Mouse (Mus musculus) lung, adult 18-20 months (tissue): ENCODE results near the gene Rsu1.
A peak's percentile ranks its signal among the peaks of the same experiment; 100 is the strongest.

Source experiments
- DNase-seq, 2 experiments: peaks; one replicate each; pipeline ENCODE4 v3.0.0; 2022; ENCODE audit warnings: mixed read lengths in 2 of 2

The Rsu1 gene

DNA sequence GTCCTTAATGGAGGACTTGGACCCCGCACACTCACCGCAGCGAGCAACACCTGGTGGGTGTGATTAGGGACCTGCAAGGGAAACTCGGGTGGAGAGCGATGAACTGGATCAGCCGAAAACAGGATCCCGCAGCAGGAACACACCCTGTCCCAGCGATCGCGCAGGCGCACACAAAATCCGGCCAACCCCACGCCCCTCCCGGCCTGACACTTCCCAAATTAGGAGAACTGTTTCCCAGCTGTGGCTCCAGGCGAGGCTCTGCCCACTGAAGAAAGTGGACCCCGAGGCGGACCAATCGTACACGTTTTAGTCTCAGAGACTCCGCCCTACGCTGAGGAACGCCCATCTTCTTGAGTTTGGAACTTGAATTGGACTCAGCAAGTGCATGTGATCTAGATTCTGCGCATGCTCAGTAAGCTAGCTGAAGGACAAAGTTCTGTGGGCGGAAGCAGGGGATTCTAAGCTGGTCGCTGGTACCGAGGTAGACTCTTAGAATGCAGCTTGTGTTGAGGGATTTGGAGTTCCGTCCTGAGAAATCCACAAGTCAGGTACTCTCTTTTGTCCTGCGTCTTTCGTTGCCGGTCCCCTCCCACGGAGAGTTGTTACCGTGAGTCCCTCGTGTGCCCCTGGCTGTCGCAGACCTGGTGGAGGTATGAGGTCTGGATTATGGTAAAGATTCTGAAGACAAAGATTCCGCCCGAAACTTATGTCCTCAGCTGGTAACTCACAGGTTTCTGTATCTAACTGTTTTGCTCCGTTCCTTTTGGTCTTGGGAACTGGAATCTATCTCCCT is at the start of gene Rsu1:
Rsu1 (minus strand) TSS at position 251 of the 793 bp plus-strand sequence.
- DNase-seq = peak; percentile 100

GRCm38 (mm10) chr2:13303376-13303775 is 32.2 kb upstream of the Rsu1 start:
- DNase-seq = no peak

DNA sequence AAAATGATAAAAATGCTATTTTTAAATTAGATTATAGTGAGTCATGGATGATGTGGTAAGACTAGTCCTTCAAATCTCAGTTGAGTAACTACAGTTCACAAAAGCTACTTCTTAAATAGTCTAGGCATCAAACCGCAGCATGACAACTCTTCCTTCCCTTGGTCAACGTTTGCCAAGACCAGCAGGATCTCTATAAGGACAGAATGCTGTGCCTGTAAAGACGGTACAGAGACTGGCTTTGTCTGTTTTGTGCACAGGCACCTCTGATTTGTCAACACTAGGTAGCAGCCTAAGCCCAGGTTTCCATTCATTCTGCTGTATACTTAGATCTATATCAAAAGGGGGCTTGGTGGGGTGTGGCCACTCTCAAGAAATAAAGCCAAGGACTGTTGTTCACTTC is 27.8 kb upstream of the Rsu1 start:
- peak in 1 of 2 experiments; percentile 15 for DNase-seq

- DNase-seq = no peak
Measured at GRCm38 (mm10) chr2:13297733-13298132, 26.5 kb upstream of the Rsu1 start.

DNA sequence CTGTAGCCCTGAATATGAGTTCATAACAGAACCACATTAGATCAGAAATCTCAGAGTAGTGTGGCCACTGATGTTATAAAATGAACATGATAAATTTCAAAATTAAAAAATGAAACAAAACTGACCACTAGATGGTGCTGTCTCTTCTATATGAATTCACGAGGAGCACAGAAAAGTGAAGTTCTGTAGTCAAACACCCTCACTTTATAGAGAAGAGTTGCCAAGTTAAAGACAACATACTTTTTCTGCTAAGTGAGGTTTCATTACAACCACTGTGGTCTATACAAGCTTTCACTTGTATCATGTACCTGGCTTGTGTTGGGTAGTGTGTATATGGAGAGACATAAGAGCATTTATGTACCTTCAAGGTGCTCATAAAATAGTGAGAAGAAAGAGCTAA is 19.4 kb upstream of the Rsu1 start:
- DNase-seq = no peak

DNA sequence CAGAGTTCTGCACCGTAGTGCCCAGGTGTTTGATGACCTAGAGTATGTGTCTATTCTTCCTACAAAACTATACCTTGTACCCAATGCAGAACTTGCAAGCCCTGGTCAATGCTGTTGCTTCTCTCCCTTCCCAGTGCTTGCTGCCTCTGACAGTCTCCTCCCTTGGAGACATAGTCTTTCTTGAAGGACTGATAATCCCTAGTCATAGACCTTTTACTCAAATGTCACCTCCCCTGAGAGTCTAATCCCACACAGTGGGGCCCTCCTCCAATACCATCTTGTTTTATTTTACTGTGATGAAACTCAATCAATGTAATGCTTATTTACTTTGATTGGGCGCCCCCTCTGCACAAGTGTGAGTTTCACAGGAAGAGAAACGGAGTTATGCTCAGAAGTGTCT is 18.9 kb upstream of the Rsu1 start:
- no peak for DNase-seq

DNA sequence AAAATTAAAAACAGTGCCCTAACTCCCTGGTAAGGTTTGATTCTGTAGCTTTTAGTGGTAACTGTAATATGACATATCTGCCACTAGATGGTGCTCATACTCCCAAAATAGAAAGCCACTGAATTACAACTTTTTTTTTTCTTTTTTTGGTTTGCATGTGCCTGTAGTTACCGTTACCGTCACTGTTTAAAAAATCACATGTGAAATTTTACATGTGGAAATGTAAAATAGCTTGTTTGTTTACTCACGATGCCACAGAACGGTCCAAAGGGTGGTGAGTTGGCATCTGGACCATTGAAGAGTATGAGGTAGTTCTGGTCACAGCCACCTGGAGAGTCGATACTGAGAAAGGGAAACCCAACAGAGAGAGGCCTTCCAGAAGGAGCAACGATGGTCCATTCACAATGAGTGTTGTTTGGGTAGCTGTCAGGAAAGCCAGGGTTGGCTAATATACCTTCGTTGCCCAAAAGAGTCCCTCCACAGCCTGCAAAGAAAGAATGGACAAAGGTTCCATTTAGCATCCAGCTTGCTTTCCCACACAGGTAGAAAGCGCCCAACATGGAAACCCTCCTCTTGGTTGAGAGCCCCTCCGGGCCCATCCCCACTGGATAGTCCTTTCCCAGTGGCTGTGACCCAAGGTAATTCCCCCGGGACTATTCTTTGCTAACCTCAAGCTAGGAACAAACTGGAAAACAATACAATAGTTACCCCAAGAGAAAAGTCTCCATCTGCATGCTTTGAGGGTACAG is 7.1 kb upstream of the Rsu1 start:
- no peak for DNase-seq

DNA sequence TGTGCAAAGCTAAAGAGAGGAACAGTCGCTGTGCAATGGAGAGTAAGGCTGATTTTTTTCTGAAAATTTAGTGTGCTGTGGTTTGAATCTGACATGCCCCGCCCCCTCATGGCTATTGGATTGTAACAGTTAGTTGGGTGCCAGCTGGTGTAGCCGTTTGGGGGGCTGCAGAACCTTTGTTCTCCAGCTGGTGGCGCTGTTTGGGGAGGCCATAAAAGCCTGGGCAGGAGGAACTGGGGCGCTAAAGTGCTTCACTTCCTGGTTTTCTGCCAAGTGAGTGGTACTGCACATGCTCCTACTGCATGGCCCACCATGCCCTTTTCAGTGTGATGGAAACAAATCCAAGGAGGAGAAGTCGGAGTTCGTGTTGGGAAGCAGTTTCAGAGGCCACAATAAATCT is 4.7 kb upstream of the Rsu1 start:
- no peak for DNase-seq

DNA sequence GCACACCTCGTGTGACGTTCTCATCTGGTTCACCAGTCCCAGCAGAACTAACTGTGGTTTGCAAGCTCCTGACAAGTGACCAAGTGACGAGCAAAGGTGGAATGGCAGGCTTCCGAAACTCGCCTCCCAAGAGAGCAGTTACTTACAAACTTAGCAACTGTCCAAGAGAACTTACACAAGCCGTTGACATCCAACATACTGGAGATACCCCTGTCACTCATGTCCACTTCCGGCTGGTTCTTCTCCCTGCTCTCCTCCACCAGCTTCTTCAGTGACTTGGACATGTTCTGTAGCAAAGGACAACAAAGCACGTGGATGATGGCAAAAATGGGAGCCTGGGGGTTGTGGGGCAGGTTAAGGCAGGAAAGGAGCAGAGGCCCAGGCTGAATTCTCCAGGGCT is 479 bp downstream of the Rsu1 start:
- no peak for DNase-seq

- DNase-seq = no peak
Measured at GRCm38 (mm10) chr2:13268681-13269293, 2.4 kb downstream of the Rsu1 start.

- no peak for DNase-seq
Measured at GRCm38 (mm10) chr2:13264875-13265274, 6.3 kb downstream of the Rsu1 start.

GRCm38 (mm10) chr2:13263150-13263549 is 8.1 kb downstream of the Rsu1 start:
- DNase-seq = no peak

- DNase-seq = no peak
Measured at GRCm38 (mm10) chr2:13258606-13259005, 12.6 kb downstream of the Rsu1 start.

DNA sequence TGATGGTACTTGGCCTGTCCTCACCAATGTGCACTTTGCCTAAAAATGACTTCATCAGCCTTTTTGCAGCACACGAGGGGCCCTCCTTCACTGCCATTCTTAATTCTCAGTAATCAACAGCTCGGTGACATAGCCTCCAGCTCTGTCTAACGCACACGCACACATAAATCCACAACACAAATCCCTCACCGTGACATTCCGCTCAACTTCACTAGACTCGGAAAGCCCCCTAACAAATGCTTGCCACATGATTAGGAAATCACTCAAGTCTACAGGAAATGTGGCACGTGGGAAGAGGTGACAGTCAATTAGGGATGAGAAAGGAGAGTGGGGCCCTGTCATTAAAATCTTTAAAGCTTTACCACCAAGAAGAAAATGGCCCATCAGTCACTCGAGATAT is 30.5 kb downstream of the Rsu1 start:
- no peak for DNase-seq

- DNase-seq = peak in 1 of 2 experiments; percentile 40
Measured at GRCm38 (mm10) chr2:13237140-13237901, 33.9 kb downstream of the Rsu1 start.

DNA sequence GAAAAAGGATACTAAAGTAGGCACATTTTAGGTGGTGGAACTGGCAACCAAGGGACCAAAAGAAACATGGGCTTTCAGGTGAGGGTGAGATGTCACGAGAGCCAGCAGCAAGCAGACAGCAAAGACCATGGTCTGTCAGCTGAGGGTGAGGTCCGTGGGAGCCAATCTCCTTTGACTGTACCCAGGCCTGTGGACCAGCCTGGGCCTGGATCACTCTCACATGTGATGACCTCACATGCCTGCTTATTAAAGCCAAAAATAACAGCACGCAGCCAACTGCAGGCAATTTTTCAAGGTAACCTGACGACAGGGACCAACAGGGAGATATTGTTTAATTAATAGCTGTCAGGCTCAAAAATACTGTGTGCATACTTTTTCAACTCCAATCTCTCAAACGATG is 35.5 kb downstream of the Rsu1 start:
- DNase-seq = no peak

DNA sequence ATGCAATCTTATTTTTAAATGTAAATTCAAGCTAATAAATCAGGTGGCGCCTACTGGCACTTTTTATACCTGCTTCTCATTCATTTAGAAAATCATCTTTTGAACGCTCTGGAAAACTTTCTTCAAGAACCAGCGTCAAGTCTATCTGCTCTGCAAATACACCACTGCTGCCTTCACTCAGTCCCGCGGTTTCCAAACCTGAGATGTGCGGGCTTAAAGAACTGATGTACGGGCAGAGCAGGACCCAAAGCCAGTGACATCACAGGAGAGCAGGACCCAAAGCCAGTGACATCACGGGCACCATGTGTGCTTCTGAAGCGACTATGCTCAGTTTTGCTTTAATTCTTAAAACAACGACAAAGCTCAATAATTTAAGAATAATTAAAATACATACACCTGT is 36.4 kb downstream of the Rsu1 start:
- DNase-seq = no peak

DNA sequence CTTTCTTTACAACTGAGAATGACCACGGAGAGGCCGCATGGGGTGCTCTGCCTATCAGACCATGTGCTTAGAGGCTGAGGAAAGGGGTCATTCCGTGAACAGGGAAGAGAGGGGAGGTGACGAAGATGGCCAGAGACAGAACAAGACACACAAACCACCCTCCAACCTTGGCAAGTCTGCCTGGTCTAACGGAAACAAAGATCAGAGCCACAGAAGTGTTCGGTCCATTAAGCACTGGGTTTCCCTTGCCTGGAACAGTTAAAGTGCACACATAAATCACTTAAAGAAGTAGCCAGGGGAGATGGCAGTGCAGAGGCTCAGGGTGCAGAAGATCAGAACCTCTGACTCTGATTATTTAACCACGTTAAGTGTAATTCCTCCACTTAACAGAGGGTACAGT is 37.3 kb downstream of the Rsu1 start:
- no peak for DNase-seq

DNA sequence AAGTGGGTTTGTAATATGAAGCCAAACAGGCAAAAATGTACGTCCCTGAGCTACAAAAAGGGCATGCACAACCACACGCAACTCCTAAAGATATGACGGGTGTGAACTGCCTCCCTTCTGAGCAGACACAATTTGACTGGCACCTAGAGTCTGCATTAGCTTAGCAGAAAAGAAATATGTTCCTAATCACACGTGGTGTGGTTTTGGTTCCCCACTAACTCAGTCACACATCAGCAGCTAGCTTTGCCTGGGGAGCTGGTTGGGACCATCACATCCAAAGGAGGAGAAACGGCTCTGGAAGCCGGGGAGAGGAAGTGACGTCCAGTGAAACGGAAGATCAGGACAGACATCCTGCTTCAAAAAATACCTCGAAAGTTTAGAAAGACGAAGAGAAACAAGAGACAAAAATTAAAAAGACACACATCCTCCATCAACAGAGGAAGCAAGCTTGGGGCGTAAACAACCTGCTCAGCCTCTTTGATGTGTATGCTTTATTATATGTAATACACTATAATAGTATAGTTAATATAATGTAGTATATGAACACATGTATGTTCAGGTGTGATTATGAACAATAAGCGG is 37.9 kb downstream of the Rsu1 start:
- DNase-seq = no peak

- DNase-seq = no peak
Measured at GRCm38 (mm10) chr2:13232305-13232704, 38.9 kb downstream of the Rsu1 start.

- no peak for DNase-seq
Measured at GRCm38 (mm10) chr2:13229686-13230085, 41.5 kb downstream of the Rsu1 start.

DNA sequence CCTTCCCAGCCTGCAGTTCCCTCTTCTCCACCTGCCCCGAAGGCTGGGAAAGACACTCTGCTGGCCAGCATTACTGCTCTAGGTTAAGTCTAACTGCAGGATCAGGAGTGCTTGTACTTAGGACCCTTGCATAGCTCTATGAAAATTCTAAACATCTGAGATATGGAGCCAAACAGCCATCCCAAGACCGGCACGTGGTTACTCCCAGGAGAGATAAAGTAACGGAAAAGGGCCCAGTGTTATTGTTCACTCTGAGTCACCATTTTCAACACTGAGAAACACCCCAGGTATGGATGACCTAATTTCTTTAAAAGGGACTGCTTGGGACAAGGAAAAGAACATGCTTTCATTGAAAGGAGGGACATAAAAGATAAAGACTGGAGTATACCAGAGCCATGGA is 45.2 kb downstream of the Rsu1 start:
- no peak for DNase-seq

DNA sequence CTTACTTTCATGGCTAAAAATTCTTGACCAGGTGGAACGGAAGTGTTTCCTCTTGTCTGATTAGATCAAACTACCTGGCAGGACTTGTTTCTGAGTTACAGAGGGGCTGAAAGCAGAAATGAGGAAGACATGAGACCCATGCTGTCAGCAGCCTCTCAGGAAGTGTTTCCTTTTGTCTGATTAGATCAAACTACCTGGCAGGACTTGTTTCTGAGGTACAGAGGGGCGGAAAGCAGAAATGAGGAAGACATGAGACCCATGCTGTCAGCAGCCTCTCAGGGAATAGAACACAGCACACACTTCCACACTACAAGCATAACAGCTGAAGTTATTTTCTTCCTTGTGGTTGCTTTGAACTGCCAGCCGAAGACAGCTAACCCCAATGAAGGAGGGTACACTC is 46.7 kb downstream of the Rsu1 start:
- no peak for DNase-seq
